Mouse (Mus musculus) monocyte, adult 5-6 weeks (primary cell): ENCODE measurements around the gene Cdc26. TPM values are rescaled to one million over a fixed set of nuclear protein-coding genes. Genes with fewer than 3 reads are reported as not detected.

Experiments
- ATAC-seq: fragments of 153-309, 156-312 bp; replicated peaks from 2 replicates; pipeline ENCODE4 v1.8.0; 2017; ENCODE audit warnings: mild to moderate bottlenecking; ENCODE audit not compliant: low TSS enrichment, insufficient number of reproducible peaks, severe bottlenecking, poor library complexity, low FRiP score
- total RNA-seq: library from RNA; stranded (forward); fragments of 200-1000, 200-491, 200-594 nt; gene quantifications from 3 replicates; pipeline ENCODE4 v1.2.3, GENCODE M21; 2017

The Cdc26 gene
- total RNA-seq, 1 experiment from 2014 or later = 49.4 TPM

- ATAC-seq = no peak; the same call in 1 of the 2 replicates
These were observed 486 bp downstream of the Cdc26 start for GRCm38 (mm10) chr4:62407730-62408582.

GRCm38 (mm10) chr4:62406133-62406532 lies 2.3 kb downstream of the Cdc26 start:
- no peak for ATAC-seq

GRCm38 (mm10) chr4:62398956-62399355 lies 9.5 kb downstream of the Cdc26 start:
- no peak for ATAC-seq

GRCm38 (mm10) chr4:62397616-62398365 lies 10.7 kb downstream of the Cdc26 start:
- no peak for ATAC-seq

GRCm38 (mm10) chr4:62395806-62396205 lies 12.6 kb downstream of the Cdc26 start:
- no peak for ATAC-seq

- ATAC-seq = no peak
These were observed 15.0 kb downstream of the Cdc26 start for GRCm38 (mm10) chr4:62393459-62393858.

- peak; percentile 56 for ATAC-seq
These were observed 16.6 kb downstream of the Cdc26 start for GRCm38 (mm10) chr4:62391892-62392291.

- no peak for ATAC-seq
These were observed 18.6 kb downstream of the Cdc26 start for GRCm38 (mm10) chr4:62389592-62390512.

- ATAC-seq = no peak
These were observed 23.0 kb downstream of the Cdc26 start for GRCm38 (mm10) chr4:62385439-62385838.

- no peak for ATAC-seq
These were observed 24.3 kb downstream of the Cdc26 start for GRCm38 (mm10) chr4:62384159-62384558.

- ATAC-seq = no peak
These were observed 24.7 kb downstream of the Cdc26 start for GRCm38 (mm10) chr4:62383752-62384151.

GRCm38 (mm10) chr4:62383207-62383606 lies 25.2 kb downstream of the Cdc26 start:
- ATAC-seq = no peak

- no peak for ATAC-seq
These were observed 28.6 kb downstream of the Cdc26 start for GRCm38 (mm10) chr4:62379724-62380381.

GRCm38 (mm10) chr4:62376123-62376522 lies 32.3 kb downstream of the Cdc26 start:
- no peak for ATAC-seq

GRCm38 (mm10) chr4:62374342-62374741 lies 34.1 kb downstream of the Cdc26 start:
- ATAC-seq = no peak

GRCm38 (mm10) chr4:62373668-62374067 lies 34.8 kb downstream of the Cdc26 start:
- ATAC-seq = no peak

GRCm38 (mm10) chr4:62372818-62373520 lies 35.5 kb downstream of the Cdc26 start:
- no peak for ATAC-seq

GRCm38 (mm10) chr4:62372410-62372809 lies 36.0 kb downstream of the Cdc26 start:
- no peak for ATAC-seq
